Mouse (Mus musculus) forebrain, embryonic 16.5 days (tissue): ENCODE results near the gene Cdh3. TPM values are rescaled to one million over a fixed set of nuclear protein-coding genes. Genes with fewer than 3 reads are reported as not detected.

Experiments used
- ATAC-seq: fragments of 200-750 bp; cut with Nextera tagmentation; 2 replicates; pipeline ENCODE4 v1.8.0; 2017; ENCODE audit warnings: mild to moderate bottlenecking, moderate library complexity
- H3K27ac ChIP-seq: fragments of 300-500 bp; sonication (generic); 2 replicates; pipeline ENCODE4 v1.5.1; 2014; ENCODE audit warnings: low read length, control low read depth
- H3K27me3 ChIP-seq: fragments of 300-500 bp; sonication (generic); replicated peaks from 2 replicates; pipeline ENCODE4 v1.6.1; 2014; ENCODE audit warnings: low read length; ENCODE audit not compliant: control insufficient read depth, insufficient read depth
- H3K36me3 ChIP-seq: fragments of 300-500 bp; sonication (generic); 2 replicates; pipeline ENCODE4 v1.6.1; 2014; ENCODE audit not compliant: control insufficient read depth, insufficient read depth
- H3K4me1 ChIP-seq: fragments of 300-500 bp; sonication (generic); replicated peaks from 2 replicates; pipeline ENCODE4 v1.6.1; 2014; ENCODE audit warnings: low read length; ENCODE audit not compliant: control insufficient read depth, insufficient read depth
- H3K4me2 ChIP-seq: fragments of 300-500 bp; sonication (generic); 2 replicates; pipeline ENCODE4 v1.6.1; 2014; ENCODE audit warnings: mild to moderate bottlenecking, low read length, control low read depth
- H3K4me3 ChIP-seq: fragments of 300-500 bp; sonication (generic); replicated peaks from 2 replicates; pipeline ENCODE4 v1.5.1; 2014; ENCODE audit warnings: mild to moderate bottlenecking, low read length, control low read depth
- H3K9ac ChIP-seq: fragments of 300-500 bp; sonication (generic); replicated peaks from 2 replicates; pipeline ENCODE4 v1.6.1; 2014; ENCODE audit warnings: low read depth, low read length, control low read depth
- H3K9me3 ChIP-seq: fragments of 300-500 bp; sonication (generic); 2 replicates; pipeline ENCODE4 v1.6.1; 2016; ENCODE audit warnings: low read length; ENCODE audit not compliant: control insufficient read depth
- WGBS: fragments of 180-500 bp; shearing (Covaris S2); extraction: QIAGEN DNeasy Blood & Tissue Kit; methylation state at CpG from one replicate; pipeline ENCODE4 v1.1.7; 2014; 5-methylcytosine and 5-hydroxymethylcytosine counted together
- polyA plus RNA-seq: library from polyadenylated mRNA; unstranded; fragments of >200 nt; fragmentation: Nextera tagmentation; extraction: Ambion mirVana; gene quantifications from 2 replicates; pipeline ENCODE4 v1.2.1, GENCODE M21; 2015

Cdh3 gene
- polyA plus RNA-seq, 1 experiment from 2014 or later: 0.91 TPM

- Histone ChIP-seq H3K9ac (peak overlapping the region; percentile 33), H3K4me1 (peaks cover 29% of the 10 kb centered on the region)
- ATAC-seq: peak; percentile 77
Measured at GRCm38 (mm10) chr8:106507761-106508331, 2.8 kb upstream of the Cdh3 start.

GRCm38 (mm10) chr8:106508456-106508855, 2.2 kb upstream of the Cdh3 start:
- Histone ChIP-seq H3K4me1 (peaks cover 29% of the 10 kb centered on the region), H3K9ac (no peak overlapping the region), H3K4me3 (no peak overlapping the region; the same call in 1 of the 2 replicates), H3K36me3 (no peaks in the 10 kb centered on the region), H3K4me2 (peak overlapping the region; percentile 69), H3K9me3 (no peaks in the 10 kb centered on the region), H3K27ac (no peak overlapping the region), H3K27me3 (peaks cover 64% of the 10 kb centered on the region)
- 12% methylated on average over 3 of the region's 3 CpGs for WGBS
- no peak for ATAC-seq

More at GRCm38 (mm10) chr8:106507761-106508331, 2.8 kb upstream of the Cdh3 start:
- Histone ChIP-seq H3K27me3 (peaks cover 58% of the 10 kb centered on the region), H3K36me3 (no peaks in the 10 kb centered on the region), H3K9me3 (no peaks in the 10 kb centered on the region), H3K4me2 (peak overlapping the region; percentile 69), H3K4me3 (peak overlapping the region; percentile 37), H3K27ac (no peak overlapping the region)
- under 1% methylated on average over 30 of the region's 30 CpGs for WGBS

- peaks cover 65% of the 10 kb centered on the region for H3K27me3 ChIP-seq
- H3K9me3 ChIP-seq: no peaks in the 10 kb centered on the region
- no peak overlapping the region for H3K4me3 ChIP-seq
- no peaks in the 10 kb centered on the region for H3K36me3 ChIP-seq
- no peak for ATAC-seq
- WGBS: 50% methylated on average over 8 of the region's 8 CpGs
- H3K4me1 ChIP-seq: peaks cover 29% of the 10 kb centered on the region
- H3K27ac ChIP-seq: no peak overlapping the region
- H3K9ac ChIP-seq: no peak overlapping the region
- H3K4me2 ChIP-seq: no peak overlapping the region
Measured at GRCm38 (mm10) chr8:106509079-106509780, 1.5 kb upstream of the Cdh3 start.

GRCm38 (mm10) chr8:106511065-106511501, 392 bp downstream of the Cdh3 start:
- peak overlapping the region; percentile 53 for H3K4me2 ChIP-seq
- ATAC-seq: no peak
- H3K4me1 ChIP-seq: peaks cover 29% of the 10 kb centered on the region
- no peak overlapping the region for H3K9ac ChIP-seq
- no peaks in the 10 kb centered on the region for H3K9me3 ChIP-seq
- no peaks in the 10 kb centered on the region for H3K36me3 ChIP-seq
- 1% methylated on average over 22 of the region's 22 CpGs for WGBS
- H3K27me3 ChIP-seq: peaks cover 65% of the 10 kb centered on the region
- H3K4me3 ChIP-seq: peak overlapping the region; percentile 34
- H3K27ac ChIP-seq: no peak overlapping the region

GRCm38 (mm10) chr8:106511531-106512041, 895 bp downstream of the Cdh3 start:
- ATAC-seq: no peak
- WGBS: 1% methylated on average over 30 of the region's 30 CpGs

GRCm38 (mm10) chr8:106512475-106513150, 1.9 kb downstream of the Cdh3 start:
- no peak overlapping the region for H3K27ac ChIP-seq
- ATAC-seq: no peak
- no peak overlapping the region for H3K4me3 ChIP-seq
- H3K4me1 ChIP-seq: peaks cover 29% of the 10 kb centered on the region
- no peaks in the 10 kb centered on the region for H3K36me3 ChIP-seq
- no peak overlapping the region for H3K9ac ChIP-seq
- H3K27me3 ChIP-seq: peaks cover 54% of the 10 kb centered on the region
- 51% methylated on average over 7 of the region's 7 CpGs for WGBS
- no peaks in the 10 kb centered on the region for H3K9me3 ChIP-seq
- no peak overlapping the region for H3K4me2 ChIP-seq

More at GRCm38 (mm10) chr8:106511531-106512041, 895 bp downstream of the Cdh3 start:
- H3K27ac ChIP-seq: no peak overlapping the region
- no peaks in the 10 kb centered on the region for H3K36me3 ChIP-seq
- peaks cover 61% of the 10 kb centered on the region for H3K27me3 ChIP-seq
- H3K4me1 ChIP-seq: peaks cover 29% of the 10 kb centered on the region
- no peak overlapping the region for H3K9ac ChIP-seq
- peak overlapping the region; percentile 53 for H3K4me2 ChIP-seq
- H3K4me3 ChIP-seq: peak overlapping the region; percentile 34
- H3K9me3 ChIP-seq: no peaks in the 10 kb centered on the region

GRCm38 (mm10) chr8:106515946-106516479, 5.3 kb downstream of the Cdh3 start:
- Histone ChIP-seq H3K9me3 (no peaks in the 10 kb centered on the region), H3K4me1 (peaks cover 10% of the 10 kb centered on the region), H3K9ac (no peak overlapping the region), H3K36me3 (no peaks in the 10 kb centered on the region), H3K27ac (no peak overlapping the region), H3K4me2 (no peak overlapping the region), H3K27me3 (peaks cover 28% of the 10 kb centered on the region), H3K4me3 (no peak overlapping the region)
- WGBS: 5% methylated on average over 1 of the region's 1 CpGs
- ATAC-seq: no peak

- H3K9me3 ChIP-seq: no peaks in the 10 kb centered on the region
- WGBS: 95% methylated on average over 2 of the region's 2 CpGs
- no peak overlapping the region for H3K4me3 ChIP-seq
Measured at GRCm38 (mm10) chr8:106516581-106516980, 5.9 kb downstream of the Cdh3 start.

GRCm38 (mm10) chr8:106518763-106519162, 8.1 kb downstream of the Cdh3 start:
- H3K4me2 ChIP-seq: no peak overlapping the region
- WGBS: 54% methylated on average over 3 of the region's 3 CpGs
- H3K4me1 ChIP-seq: no peaks in the 10 kb centered on the region
- H3K9me3 ChIP-seq: no peaks in the 10 kb centered on the region
- H3K9ac ChIP-seq: no peak overlapping the region
- H3K4me3 ChIP-seq: no peak overlapping the region
- H3K36me3 ChIP-seq: no peaks in the 10 kb centered on the region
- H3K27ac ChIP-seq: no peak overlapping the region
- peaks cover 4% of the 10 kb centered on the region; the same call in 1 of the 2 replicates for H3K27me3 ChIP-seq
- ATAC-seq: no peak

More at GRCm38 (mm10) chr8:106516581-106516980, 5.9 kb downstream of the Cdh3 start:
- Histone ChIP-seq H3K36me3 (no peaks in the 10 kb centered on the region), H3K27ac (no peak overlapping the region), H3K27me3 (peaks cover 22% of the 10 kb centered on the region), H3K9ac (no peak overlapping the region), H3K4me2 (no peak overlapping the region), H3K4me1 (peaks cover 4% of the 10 kb centered on the region)
- ATAC-seq: no peak
